Mouse (Mus musculus) liver, embryonic 14.5 days (tissue): ENCODE measurements at regions not wholly inside any gene's neighbourhood (a gene's known extent, or its start where the extent isn't known, plus 50 kb on each side); places are given as distances from the start of the nearest gene placed in this dataset.

ENCODE experiments used
- ATAC-seq: fragments of 200-750 bp; cut with Nextera tagmentation; 2 replicates; pipeline ENCODE4 v1.8.0; 2017; ENCODE audit warnings: moderate number of reproducible peaks, mild to moderate bottlenecking, moderate library complexity; ENCODE audit not compliant: insufficient read depth
- DNase-seq, 3 experiments: peaks; one replicate each; pipeline ENCODE4 v3.0.0-alpha.2; 2012 to 2013; ENCODE audit warnings: low read depth in 3 of 3, low spot score in 3 of 3
- H3K27ac ChIP-seq: fragments of 300-500 bp; sonication (generic); 2 replicates; pipeline ENCODE4 v1.5.1; 2014; ENCODE audit warnings: moderate library complexity, mild to moderate bottlenecking, control low read depth, inconsistent platforms
- H3K27me3 ChIP-seq: fragments of 300-500 bp; sonication (generic); 2 replicates; pipeline ENCODE4 v1.6.1; 2014; ENCODE audit warnings: mild to moderate bottlenecking, low read length, moderate library complexity; ENCODE audit not compliant: control insufficient read depth, insufficient read depth
- H3K36me3 ChIP-seq: fragments of 300-500 bp; sonication (generic); replicated peaks from 2 replicates; pipeline ENCODE4 v1.6.1; 2014; ENCODE audit warnings: low read depth; ENCODE audit not compliant: control insufficient read depth, insufficient read depth
- H3K4me1 ChIP-seq, 2 experiments: fragments of 200-500 bp in 1 of 2; fragments of 300-500 bp in 1 of 2; sonication (generic) in 1 of 2; replicated peaks; 2 replicates each; pipeline ENCODE4 v1.6.1; 2012 to 2014; ENCODE audit warnings: antibody characterized with exemption in 1 of 2, inconsistent platforms in 1 of 2, low read length in 1 of 2; ENCODE audit not compliant: control insufficient read depth in 2 of 2, insufficient read depth in 2 of 2
- H3K4me2 ChIP-seq: fragments of 300-500 bp; sonication (generic); 2 replicates; pipeline ENCODE4 v1.6.1; 2014; ENCODE audit warnings: low read depth, mild to moderate bottlenecking, control low read depth, moderate library complexity
- H3K4me3 ChIP-seq, 2 experiments: fragments of 200-500 bp in 1 of 2; fragments of 300-500 bp in 1 of 2; sonication (generic) in 1 of 2; 2 replicates each; pipeline ENCODE4 v1.5.1; 2012 to 2014; ENCODE audit warnings: low read depth in 2 of 2, low read length in 2 of 2, mild to moderate bottlenecking in 2 of 2, control low read depth in 1 of 2, inconsistent platforms in 1 of 2, moderate library complexity in 1 of 2; ENCODE audit not compliant: insufficient read depth in 1 of 2
- H3K9ac ChIP-seq: fragments of 300-500 bp; sonication (generic); replicated peaks from 2 replicates; pipeline ENCODE4 v1.6.1; 2014; ENCODE audit warnings: mild to moderate bottlenecking, control low read depth, moderate library complexity
- H3K9me3 ChIP-seq: fragments of 300-500 bp; sonication (generic); 2 replicates; pipeline ENCODE4 v1.6.1; 2016; ENCODE audit warnings: low read length, mixed read lengths; ENCODE audit not compliant: control insufficient read depth
- CTCF ChIP-seq: IDR thresholded peaks from 2 replicates; pipeline ENCODE4 v1.5.1; 2016; ENCODE audit warnings: antibody characterized with exemption, low read depth, control low read depth
- EP300 ChIP-seq: IDR thresholded peaks from 2 replicates; pipeline ENCODE4 v1.6.1; 2016; ENCODE audit warnings: antibody characterized with exemption, low read depth
- WGBS: fragments of 180-500 bp; shearing (Covaris S2); extraction: QIAGEN DNeasy Blood & Tissue Kit; methylation state at CpG from one replicate; pipeline ENCODE4 v1.1.7; 2014; ENCODE audit not compliant: insufficient replicate concordance; 5-methylcytosine and 5-hydroxymethylcytosine counted together

GRCm38 (mm10) chr17:49258496-49258895 is 169.7 kb upstream of the Mocs1 start:
- Histone ChIP-seq H3K27ac (no peak overlapping the region), H3K4me2 (no peak overlapping the region), H3K9me3 (no peaks in the 10 kb centered on the region), H3K36me3 (no peaks in the 10 kb centered on the region), H3K9ac (no peak overlapping the region), H3K4me3 (no peak overlapping the region), H3K27me3 (no peaks in the 10 kb centered on the region), H3K4me1 (no peaks in the 10 kb centered on the region)
- TF ChIP-seq EP300 (no peak), CTCF (peak; percentile 36)
- no peak for DNase-seq
- no peak for ATAC-seq

- Histone ChIP-seq H3K9ac (no peak overlapping the region), H3K4me3 (no peak overlapping the region), H3K4me1 (no peaks in the 10 kb centered on the region), H3K9me3 (no peaks in the 10 kb centered on the region), H3K27me3 (no peaks in the 10 kb centered on the region), H3K4me2 (no peak overlapping the region), H3K27ac (no peak overlapping the region), H3K36me3 (no peaks in the 10 kb centered on the region)
- TF ChIP-seq CTCF (no peak), EP300 (no peak)
- DNase-seq (no peak), ATAC-seq (no peak)
- WGBS = 47% methylated on average over 4 of the region's 4 CpGs
These were observed 165.8 kb upstream of the Mocs1 start for GRCm38 (mm10) chr17:49262394-49262793.

DNA sequence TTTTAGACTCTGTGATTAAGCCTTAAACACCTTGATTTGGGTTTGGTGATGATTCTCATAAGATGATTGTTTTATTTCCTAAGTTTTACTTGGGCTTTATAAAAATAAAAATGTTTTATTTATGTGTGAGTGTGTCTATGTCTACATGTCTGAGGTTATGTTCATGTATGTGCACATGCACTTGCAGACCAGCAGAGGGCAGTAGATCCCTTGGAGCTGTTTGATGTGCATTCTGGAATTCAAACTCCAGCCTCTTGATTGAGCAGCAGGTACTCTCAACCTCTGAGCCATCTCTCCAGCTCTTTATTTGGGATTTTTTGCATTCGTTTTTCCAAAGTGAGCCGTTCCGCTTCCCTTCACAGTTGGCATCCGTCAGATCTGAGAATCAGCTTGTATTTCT is 161.8 kb upstream of the Mocs1 start:
- Histone ChIP-seq H3K9me3 (no peaks in the 10 kb centered on the region), H3K27ac (no peak overlapping the region), H3K27me3 (no peaks in the 10 kb centered on the region), H3K9ac (no peak overlapping the region), H3K4me1 (no peaks in the 10 kb centered on the region), H3K4me2 (no peak overlapping the region), H3K4me3 (no peak overlapping the region), H3K36me3 (no peaks in the 10 kb centered on the region)
- WGBS = 59% methylated on average over 4 of the region's 4 CpGs
- ATAC-seq = no peak
- TF ChIP-seq CTCF (peak; percentile 74), EP300 (no peak)
- DNase-seq = no peak

DNA sequence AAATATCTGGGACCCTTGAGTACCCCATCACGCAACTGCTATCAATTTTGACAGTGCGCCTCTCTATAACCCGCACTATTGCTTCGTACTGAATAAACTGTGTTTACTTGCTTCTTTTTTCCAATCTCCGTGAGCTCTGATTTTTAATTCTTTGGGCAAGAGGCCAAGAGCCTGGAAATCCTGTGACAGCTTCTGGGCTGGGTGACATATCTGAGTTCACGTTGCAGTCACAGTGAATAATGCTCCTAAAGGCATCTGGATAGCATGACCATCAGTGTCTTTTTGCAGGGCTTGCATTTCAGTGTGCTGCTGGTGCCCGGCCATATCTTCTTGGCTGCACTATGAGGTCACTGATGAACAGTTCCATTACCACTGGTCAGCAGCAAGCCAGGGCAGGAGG is 158.2 kb upstream of the Mocs1 start:
- no peak for TF ChIP-seq EP300
- H3K36me3 ChIP-seq = no peaks in the 10 kb centered on the region
- H3K4me2 ChIP-seq = no peak overlapping the region
- no peaks in the 10 kb centered on the region for H3K9me3 ChIP-seq
- H3K27me3 ChIP-seq = no peaks in the 10 kb centered on the region
- 74% methylated on average over 7 of the region's 7 CpGs for WGBS
- no peak overlapping the region for H3K9ac ChIP-seq
- H3K27ac ChIP-seq = no peak overlapping the region
- H3K4me3 ChIP-seq = no peak overlapping the region
- ATAC-seq (no peak), DNase-seq (no peak)
- no peaks in the 10 kb centered on the region for H3K4me1 ChIP-seq

DNA sequence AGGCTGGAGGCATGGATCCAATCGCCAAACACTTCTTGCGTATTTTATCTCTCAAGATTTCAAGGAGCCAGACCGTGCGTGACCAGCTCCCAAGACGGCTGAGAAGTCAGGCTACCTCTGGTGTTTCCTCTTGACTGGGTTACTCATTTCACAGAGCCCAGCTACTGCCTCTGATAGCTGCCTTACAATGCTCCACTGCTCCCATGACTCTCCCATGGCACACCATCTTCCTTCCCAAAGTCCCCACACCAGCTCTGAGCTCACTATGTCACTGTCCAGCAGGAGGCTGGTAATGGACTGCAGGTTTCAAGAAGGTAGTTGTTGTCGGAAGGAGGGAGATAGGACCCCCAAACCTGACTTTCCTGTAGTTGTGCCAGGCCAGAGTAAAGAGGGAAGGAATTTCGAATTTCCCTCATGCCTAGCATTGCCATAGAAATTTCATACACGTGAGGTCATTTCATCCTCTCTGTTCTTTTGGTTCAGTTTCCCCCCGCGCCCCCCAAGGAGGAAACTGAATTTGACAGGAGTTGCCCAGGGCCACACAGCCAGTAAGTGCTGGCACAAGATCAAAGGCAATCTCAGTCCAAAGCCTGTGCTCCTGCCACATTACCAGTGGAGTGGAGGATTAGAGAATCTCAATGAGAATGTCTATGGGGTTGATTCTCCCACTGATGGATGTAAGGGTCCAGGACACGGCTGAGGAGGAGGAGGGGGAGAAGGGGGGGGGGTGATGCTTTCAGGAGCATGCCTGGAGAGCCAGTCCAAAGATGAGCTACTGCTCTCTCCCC is 155.3 kb upstream of the Mocs1 start:
- Histone ChIP-seq H3K4me1 (no peaks in the 10 kb centered on the region), H3K36me3 (no peaks in the 10 kb centered on the region), H3K9me3 (no peaks in the 10 kb centered on the region; the same call in 1 of the 2 replicates), H3K4me3 (no peak overlapping the region), H3K27ac (no peak overlapping the region), H3K27me3 (no peaks in the 10 kb centered on the region), H3K9ac (no peak overlapping the region), H3K4me2 (no peak overlapping the region)
- no peak for DNase-seq
- no peak for ATAC-seq
- TF ChIP-seq EP300 (no peak), CTCF (no peak)
- WGBS = 68% methylated on average over 10 of the region's 11 CpGs
